Mouse (Mus musculus) bone marrow, adult 2 months (tissue): ENCODE measurements at regions not wholly inside any gene's neighbourhood (a gene's known extent, or its start where the extent isn't known, plus 50 kb on each side); places are given as distances from the start of the nearest gene placed in this dataset.

ENCODE experiments used
- H3K27ac ChIP-seq: fragments of 200-500 bp; 2 replicates; pipeline ENCODE4 v1.5.1; 2012; ENCODE audit warnings: low read depth, mild to moderate bottlenecking, control low read depth, inconsistent platforms, low read length; ENCODE audit not compliant: control insufficient read depth, poor library complexity, insufficient read depth
- H3K4me1 ChIP-seq: fragments of 200-500 bp; 2 replicates; pipeline ENCODE4 v1.6.1; 2011; ENCODE audit warnings: low read length; ENCODE audit not compliant: control insufficient read depth, insufficient read depth
- H3K4me3 ChIP-seq: fragments of 200-500 bp; replicated peaks from 2 replicates; pipeline ENCODE3; 2011; ENCODE audit warnings: mild to moderate bottlenecking, low read depth, low read length, control low read depth; ENCODE audit not compliant: control insufficient read depth
- CTCF ChIP-seq: fragments of 200-500 bp; IDR thresholded peaks from 2 replicates; pipeline ENCODE4 v1.5.1; 2011; ENCODE audit warnings: low read length, control low read depth; ENCODE audit not compliant: control insufficient read depth, insufficient read depth
- POLR2A ChIP-seq: fragments of 200-500 bp; IDR thresholded peaks from 2 replicates; pipeline ENCODE4 v1.6.1; 2011; ENCODE audit warnings: low read depth, mild to moderate bottlenecking, control low read depth, low read length, borderline replicate concordance; ENCODE audit not compliant: control insufficient read depth
- WGBS: fragments of 180-500 bp; shearing (Covaris S2); methylation state at CpG from one replicate; pipeline ENCODE4 v1.1.7; 2018; 5-methylcytosine and 5-hydroxymethylcytosine counted together

DNA sequence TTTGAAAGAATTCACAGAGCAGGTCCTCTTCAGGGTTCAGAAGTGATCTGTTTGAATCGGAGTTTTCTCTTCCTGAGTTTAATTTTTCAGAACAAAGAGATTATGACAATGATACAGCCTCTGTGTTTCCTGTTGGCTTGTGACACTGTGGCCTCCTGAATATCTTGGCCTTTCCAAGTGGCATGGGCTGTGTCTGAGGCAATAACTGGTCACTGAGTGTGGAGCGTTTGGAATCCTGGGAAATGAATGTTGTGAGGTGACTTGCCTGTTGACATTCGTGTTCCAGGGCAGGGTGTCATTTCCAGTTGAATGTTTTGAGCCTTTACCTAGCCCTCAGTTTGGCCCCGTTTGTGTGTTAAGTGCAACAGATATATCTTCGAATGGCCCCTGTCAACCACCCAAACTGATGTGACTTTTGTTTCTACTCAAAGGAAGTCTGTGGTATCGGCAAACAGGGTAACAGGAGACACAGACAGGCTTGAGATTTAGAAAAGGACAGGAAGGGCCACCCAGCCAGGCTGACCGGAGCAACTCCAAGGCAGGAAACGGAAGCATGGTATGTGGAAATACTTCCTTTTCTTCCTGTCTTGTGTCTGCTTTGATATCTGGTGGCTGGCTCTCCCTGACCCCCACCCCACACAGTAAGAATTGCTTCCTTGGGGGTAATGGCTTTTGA is 52.3 kb upstream of the Mef2a start:
- peak overlapping the region; percentile 9 for H3K27ac ChIP-seq
- peaks cover 10% of the 10 kb centered on the region for H3K4me1 ChIP-seq
- TF ChIP-seq CTCF (no peak), POLR2A (no peak)
- WGBS: 21% methylated on average over 8 of the region's 8 CpGs
- no peak overlapping the region for H3K4me3 ChIP-seq
